Mouse (Mus musculus) left cerebral cortex, postnatal 36 days (tissue): ENCODE results near the gene Pstpip1. TPM values are rescaled to one million over a fixed set of nuclear protein-coding genes. Genes with fewer than 3 reads are reported as not detected.

Experiments used
- DNase-seq, 2 experiments: peaks; one replicate each; pipeline ENCODE4 v3.0.0; 2021 to 2022; ENCODE audit warnings: low spot score in 2 of 2, mixed read lengths in 1 of 2
- intact Hi-C: fragments of 180-260 bp; cut with DNase I; formaldehyde crosslinking; loops from one replicate; pipeline ENCODE4 v1.15.1; 2025
- total RNA-seq, 2 experiments: library from RNA; stranded (reverse); gene quantifications; 2 replicates each; pipeline ENCODE4 v1.2.3; 2021

Pstpip1 gene
- total RNA-seq, 2 experiments from 2014 or later = 1.9 to 2.6 TPM

DNA sequence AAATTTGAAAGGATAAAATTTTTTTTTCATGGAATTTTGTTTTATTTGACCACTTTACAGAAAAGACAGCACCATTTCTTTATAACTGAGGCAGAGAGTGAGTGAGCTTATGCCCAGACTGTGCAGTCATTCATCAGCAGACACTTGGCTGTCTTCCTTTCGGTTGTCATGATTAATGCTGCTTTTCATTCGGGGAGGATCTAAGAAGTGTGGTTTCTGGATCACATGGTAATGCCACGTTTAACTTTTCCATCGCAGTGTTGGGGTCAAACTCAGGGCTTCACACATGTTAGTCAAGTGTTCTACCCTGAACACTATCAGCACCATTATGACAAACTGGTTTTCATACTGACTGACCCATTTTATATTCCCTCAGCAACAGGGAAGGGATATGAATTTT lies 11.3 kb downstream of the Pstpip1 start:
- intact Hi-C loops = no loop called here

DNA sequence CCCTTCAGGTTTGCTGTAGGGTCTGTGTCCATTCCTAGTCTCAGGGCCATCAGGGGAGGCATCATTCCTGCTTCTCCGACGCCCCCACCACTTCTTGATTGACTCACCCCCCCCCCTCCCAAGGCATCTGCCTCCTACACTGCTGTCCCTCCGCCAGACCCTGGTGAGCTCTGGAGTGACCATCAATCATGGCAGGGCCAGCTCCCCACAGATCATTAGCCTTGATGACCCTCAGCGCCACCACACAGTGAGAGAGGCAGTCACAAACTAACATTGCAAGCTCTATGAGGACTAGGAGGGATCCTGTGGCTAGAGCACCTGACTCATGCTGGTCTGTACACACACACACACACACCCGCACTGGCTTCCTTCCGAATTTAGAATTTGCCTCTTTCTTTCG lies 15.2 kb downstream of the Pstpip1 start:
- intact Hi-C loops = no loop called here
- DNase-seq = no peak

More for the DNA sequence above, 11.3 kb downstream of the Pstpip1 start:
- DNase-seq = no peak

DNA sequence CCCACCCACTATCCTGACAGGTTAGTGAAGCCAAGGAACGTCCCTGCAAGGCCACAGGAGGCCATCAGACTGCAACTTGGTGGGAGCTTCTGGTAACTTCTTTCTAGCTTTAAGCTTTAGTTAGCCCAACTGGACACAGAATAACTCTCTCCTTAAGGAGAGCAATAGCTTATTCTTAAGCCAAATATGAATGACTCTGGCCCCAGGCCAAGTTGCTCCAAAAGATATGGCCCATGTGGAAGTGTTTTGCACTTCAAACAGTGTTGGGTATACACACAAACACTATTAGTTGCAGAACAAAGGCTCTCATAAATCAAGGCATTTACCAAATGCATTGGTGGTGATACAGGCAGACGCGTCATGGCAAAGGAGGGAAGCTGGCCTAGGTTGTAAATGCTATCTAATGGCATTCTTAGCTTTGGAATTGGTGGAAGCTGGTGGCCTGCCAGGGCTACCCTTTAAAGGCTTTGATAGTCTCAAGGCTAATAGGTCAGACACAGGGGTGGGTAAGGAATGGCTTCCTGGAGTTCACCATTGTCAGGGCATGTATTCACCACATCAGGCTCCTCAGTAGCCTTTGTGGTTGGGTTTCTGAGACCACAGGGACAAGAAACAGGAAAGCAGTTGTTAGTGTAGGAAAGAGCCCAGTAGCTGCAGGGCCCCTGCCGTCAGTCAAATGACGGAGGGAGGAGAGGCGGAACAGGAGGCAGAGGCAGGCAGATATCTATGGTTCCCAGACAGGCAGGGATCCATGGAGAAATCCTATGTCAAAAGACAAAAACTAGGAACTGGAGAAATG lies 16.7 kb downstream of the Pstpip1 start:
- intact Hi-C loops = no loop called here
- no peak for DNase-seq

DNA sequence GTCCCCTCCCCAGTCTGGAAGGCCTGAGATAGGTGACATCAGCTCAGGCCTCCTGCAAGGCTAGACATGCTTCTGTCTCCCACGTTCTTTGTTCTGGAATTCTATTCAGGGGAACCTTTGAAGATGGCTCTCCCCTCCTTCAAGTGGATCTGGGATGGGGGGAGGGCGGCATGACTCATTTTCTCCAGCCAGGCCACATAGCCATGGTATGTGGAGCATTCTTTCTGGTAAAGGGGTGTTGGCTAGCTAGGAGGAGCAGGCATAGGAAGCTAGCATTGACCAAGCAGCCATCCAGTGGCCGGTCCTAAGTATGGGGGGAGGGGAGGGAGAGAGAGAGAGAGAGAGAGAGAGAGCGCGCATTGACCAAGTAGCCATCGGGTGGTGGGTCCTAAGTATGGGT lies 17.8 kb downstream of the Pstpip1 start:
- intact Hi-C loops = no loop called here

DNA sequence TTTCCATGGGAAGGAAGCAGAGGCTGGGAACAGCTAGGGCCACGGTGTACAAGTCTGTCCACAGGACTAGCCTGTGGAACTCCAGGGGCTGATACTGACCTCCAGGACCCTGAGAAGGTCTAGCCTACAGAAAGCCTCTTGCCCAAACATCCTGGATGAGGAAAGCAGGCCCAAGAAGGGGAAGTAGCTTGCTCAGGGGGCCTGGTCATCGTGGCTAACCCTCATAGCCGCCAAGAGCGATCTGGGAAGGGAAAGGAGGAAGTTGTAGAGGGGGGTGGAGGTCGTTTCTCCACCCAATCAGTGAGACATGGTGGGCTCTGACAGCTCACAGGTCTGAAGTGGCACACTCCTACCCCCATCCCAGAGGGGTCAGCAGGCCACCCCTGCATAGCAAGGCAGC lies 18.4 kb downstream of the Pstpip1 start:
- no peak for DNase-seq

More for the DNA sequence above, 17.8 kb downstream of the Pstpip1 start:
- DNase-seq = no peak

DNA sequence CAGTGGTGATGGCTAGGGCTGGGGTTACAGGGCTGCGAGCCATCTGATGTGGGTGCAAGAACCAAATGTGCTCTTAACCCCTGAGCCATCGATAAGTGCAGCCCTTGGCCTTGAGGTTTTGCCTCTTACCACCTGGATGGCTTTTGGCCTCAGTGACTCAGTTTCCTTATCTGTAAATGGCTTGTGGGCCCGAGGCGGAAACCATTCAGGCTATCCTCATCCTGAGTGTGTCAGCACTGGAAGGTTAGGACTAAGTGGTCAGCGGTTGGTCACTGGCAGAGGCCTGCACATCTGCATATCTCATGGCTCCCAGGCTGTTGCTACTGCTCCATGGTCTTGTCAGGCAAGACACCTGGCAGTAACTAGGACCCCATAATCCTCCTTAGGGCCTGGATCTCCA lies 28.3 kb downstream of the Pstpip1 start:
- no peak for DNase-seq
- intact Hi-C loops = loop anchor here (5.0 kb wide), 1 partner anchor 41 kb away; no protein-coding TSS in a partner anchor

More for the DNA sequence above, 18.4 kb downstream of the Pstpip1 start:
- intact Hi-C loops = no loop called here

DNA sequence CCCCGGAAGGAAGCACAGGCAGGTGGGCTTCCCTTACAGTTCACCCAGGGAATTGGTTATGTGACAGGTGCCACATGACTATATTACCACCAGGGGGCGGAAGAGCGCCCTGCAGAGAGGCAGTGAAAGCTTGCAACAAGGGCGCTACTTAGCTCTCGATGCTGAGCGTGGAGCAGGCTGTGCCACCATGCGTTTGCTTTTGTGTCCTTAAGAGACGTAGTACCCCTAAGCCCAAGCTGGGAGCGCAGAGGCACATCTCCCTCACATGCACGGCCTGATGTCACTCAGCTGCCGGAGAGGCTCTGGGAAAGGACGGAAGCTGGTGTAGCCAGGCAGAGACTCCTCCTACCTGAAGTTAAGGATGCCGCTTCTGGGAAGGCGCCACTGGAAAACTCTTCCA lies 28.8 kb downstream of the Pstpip1 start:
- DNase-seq = peak; percentile 69 to 71
- intact Hi-C loops = loop anchor here (5.0 kb wide), 1 partner anchor 41 kb away; no protein-coding TSS in a partner anchor

DNA sequence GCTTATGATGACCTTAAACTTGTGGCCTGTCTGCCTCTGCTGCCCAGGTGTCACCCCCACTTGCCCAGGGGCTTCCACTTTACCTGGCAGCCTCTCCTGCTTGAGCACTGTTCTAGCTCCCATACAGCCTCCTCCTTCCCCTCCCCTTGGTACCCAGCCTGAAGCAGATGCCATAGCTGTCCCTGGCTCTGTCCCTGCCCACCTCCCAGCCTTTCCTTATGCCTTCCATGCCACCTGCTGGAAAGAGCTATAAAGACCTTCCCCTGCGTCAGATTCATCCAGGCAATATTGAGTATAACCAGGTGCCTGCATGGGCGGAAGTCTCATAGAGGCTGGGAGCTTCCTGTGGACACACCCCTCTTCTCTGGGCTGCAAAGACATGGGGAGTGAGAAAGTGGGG lies 29.9 kb downstream of the Pstpip1 start:
- intact Hi-C loops = loop anchor here (5.0 kb wide), 1 partner anchor 42 kb away; no protein-coding TSS in a partner anchor
- DNase-seq = no peak

DNA sequence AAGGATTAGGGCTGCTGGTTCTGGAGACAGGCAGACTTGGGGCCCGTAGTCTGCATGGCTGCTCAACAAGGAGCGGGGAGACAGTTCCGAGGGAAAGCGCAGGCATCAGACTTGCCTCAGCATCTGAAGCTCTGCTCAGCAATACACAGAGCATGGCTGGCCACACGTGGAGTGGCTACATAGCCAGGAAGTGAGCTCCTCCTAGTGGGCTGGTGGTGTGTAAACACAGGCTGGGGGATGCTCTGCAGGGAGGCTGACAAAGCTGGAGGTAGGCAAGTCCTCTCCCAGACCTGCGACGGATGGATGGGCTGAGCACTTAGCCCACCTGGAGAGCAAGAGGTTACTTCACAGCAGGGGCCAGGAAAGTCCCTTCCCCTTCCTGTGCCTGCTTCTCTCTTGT lies 31.3 kb downstream of the Pstpip1 start:
- intact Hi-C loops = no loop called here
- DNase-seq = peak in 1 of 2 experiments; percentile 54

DNA sequence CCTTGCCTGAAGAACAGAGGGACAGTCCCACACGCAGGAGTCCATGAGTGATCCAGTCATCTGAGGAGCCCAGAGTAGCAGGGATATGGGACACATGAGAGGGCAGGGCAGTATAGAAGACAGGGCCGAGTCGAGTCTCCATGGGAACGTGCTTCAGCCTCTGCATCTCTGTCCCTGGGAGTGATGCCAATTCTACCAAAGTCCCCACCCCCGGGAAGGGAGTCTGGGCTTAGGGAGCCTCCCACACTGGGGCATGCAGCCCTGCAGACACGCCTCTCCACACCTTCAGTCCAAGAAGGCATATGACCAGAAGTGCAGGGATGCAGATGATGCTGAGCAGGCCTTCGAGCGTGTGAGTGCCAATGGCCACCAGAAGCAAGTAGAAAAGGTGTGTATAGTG lies 33.2 kb downstream of the Pstpip1 start:
- peak in 1 of 2 experiments; percentile 48 for DNase-seq
- intact Hi-C loops = no loop called here

DNA sequence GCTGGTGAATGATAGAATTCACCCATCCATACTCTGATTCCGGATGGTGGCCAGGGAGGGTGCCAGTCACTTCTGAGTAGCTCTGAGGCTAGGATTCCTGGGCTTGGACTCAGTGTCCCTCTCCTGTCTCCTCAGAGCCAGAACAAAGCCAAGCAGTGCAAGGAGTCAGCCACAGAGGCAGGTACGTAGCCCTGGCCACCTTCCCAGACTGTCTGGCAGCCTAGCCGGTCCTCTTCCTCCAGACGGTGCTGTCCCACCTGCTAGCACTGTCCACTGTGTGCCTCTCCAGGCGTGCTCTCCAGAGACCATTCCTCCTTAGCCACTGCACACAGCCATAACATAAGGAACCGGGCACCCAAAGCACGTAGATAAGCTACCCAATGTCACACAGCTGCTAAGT lies 33.9 kb downstream of the Pstpip1 start:
- no peak for DNase-seq
- intact Hi-C loops = no loop called here

DNA sequence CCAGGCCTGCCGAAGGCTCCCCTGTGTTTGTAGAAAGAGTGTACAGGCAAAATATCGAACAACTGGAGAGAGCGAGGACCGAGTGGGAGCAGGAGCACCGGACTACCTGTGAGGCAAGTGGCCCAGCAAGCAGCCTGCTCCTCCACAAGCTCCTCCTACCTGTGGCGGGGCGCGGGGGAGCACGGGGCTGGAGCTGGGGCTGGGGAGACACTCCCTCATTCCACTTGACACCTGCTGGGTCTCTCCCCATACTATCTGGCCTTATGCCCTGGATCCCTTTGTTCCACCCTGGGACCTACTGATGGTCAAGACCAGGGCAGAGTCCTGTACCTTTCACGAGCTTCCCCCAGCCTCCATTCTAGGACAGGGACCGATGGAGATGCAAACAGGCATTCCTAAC lies 34.8 kb downstream of the Pstpip1 start:
- DNase-seq = no peak
- intact Hi-C loops = no loop called here

DNA sequence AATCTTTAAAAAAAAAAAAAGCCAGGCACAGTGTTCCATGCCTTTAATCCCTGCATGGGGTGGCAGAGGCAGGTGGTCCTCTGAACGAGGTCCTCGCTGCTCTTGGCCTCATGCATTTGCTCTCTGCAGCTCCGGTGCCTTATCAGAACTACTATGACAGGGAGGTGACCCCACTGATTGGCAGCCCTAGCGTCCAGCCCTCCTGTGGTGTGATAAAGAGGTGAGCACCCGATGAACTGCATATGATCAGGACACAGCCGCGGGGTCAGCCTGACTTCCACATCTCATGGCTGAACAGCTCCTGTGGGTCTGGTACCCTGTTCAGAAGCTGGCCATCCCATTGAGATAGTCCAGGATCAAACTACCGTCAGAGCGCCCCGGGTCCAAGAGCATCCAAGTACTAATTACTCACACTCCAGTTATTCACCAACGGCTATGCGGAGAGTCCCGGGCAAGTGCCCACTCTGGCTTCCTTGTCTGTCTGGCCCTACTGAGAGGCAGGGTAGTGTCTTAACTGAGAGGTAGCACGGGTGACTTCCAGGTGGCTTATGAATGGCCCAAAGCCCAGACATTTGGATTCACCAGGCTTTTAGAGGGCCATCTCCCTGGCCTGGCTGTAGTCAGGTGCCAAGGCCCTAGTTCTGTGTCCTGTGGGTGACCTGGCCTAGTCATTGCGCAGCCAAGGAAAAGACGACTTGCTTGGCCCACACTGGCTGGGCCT lies 36.9 kb downstream of the Pstpip1 start:
- intact Hi-C loops = no loop called here
- no peak for DNase-seq

DNA sequence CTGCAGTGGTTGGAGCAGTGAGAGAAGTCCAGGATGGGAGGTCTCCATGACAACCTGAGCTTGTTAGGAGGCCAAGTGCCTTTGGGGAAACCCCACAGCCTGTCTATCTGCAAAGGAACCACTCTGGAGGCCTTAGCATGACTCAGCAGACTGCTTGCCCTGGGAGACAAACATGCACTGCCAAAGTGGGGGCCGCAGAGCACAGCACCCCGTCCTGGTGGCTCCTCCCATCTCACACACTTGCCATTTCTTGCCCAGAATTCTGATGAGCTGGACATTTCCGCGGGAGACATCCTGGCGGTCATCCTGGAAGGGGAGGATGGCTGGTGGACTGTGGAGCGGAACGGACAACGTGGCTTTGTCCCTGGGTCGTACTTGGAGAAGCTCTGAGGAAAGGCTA lies 38.6 kb downstream of the Pstpip1 start:
- peak in 1 of 2 experiments; percentile 39 for DNase-seq
- intact Hi-C loops = no loop called here

DNA sequence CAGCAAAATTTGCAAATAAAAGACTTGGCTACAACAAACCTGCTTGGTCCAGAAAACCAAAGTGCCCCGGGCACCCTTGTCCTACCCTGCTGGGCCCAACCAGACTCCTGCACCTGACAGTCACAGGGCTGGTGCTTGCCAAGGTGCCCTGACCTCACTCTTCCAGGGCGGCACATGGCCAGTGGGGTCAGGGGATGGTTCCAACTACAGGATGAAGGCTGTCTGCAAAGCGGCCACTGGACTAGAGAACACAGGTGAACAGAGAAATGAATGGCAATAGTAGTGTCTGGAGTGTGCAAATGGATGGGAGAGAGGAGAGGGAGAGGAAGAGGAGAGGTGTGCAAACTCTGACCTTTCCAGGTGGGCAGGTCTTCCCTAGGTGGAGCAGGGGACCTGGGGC lies 40.2 kb downstream of the Pstpip1 start:
- no peak for DNase-seq
- intact Hi-C loops = no loop called here

DNA sequence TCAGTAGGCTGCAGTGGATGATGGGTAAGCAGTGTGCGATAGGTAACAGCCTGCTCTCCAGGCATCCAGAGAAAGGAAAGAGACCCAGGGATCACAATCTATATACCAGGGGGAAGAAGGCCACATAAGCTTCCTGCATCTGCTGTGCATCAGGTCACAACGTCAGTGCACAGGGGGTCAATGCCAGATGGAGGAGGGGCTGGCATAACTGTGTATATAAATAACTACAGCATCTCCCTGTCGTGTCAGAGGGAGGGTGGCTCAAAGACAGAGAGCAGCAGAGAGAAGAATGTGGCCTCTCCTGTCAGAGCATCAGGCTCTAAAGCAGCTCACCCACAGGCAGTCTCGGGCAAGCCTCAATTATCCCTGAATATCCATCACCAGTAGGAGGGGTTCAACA lies 40.8 kb downstream of the Pstpip1 start:
- DNase-seq = no peak
- intact Hi-C loops = no loop called here

DNA sequence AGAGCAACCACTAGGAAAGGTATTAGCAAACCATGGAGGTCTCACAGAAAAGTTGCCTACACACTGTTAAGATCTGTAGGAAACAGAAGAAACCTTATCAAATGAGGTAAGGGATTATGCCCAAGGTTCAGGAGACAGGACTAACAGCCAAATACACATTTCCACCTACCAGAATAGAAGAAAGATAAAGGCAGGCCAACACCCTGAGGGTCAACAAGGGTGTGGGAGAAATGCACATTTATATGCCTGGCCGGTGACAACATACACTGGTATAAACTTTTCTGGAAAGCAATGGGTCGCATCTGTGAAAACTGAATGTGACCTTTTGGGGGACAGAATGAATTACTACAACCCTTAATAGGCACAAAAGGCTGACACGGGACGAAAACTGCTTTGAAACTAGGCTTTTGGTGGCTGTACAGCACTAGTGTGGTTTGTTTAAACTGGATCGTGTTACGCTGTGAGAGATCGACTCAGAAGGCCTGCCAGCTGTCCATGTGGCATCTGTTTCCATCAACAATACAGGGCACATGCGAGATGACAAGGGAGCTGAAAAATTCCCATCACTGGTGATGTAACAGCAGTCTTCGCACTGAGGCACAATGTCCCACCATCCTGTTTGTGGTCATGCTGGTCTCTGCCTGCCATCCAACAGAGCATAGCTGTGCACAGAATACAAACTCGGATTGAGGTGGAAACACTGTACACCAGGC lies 42.2 kb downstream of the Pstpip1 start:
- DNase-seq = no peak

DNA sequence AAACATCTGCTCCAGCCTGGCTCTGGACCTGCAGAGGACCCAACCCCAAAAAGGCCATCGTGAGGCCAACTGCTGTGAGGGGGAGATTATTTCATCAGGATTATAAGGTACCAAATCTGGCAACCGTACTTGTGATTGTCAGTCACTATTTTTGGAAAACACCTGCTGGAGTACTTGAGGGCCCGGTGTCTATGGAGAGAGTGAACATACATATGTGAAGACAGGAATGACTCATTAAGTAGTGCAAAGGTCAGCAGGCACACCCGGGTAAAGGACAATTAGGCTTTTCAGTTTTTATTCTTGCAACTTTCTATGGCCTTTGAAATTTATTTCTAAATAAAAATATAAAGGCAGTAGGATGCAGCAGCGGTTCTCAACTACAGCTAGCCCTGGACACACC lies 44.2 kb downstream of the Pstpip1 start:
- intact Hi-C loops = no loop called here
- no peak for DNase-seq

More for the DNA sequence above, 42.2 kb downstream of the Pstpip1 start:
- intact Hi-C loops = no loop called here

DNA sequence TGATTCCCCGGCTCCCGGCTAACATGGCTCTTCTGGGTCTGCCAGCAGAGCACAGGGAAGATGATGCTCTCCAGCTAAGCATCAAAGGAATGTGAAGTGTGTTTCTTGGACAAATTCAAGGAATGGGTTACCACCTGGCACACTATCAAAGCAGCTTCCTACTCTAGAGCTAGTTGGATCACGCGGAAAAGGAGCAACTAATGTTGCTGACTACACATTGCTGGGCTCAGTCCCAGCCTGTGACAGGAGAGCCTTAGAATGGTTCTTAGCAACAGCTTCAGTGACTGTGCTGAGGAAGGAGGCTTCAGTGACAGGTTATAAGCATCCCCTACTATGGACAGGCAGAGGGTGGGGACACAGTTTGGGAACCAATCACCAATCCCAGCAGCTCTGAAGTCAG lies 44.9 kb downstream of the Pstpip1 start:
- DNase-seq = no peak
- intact Hi-C loops = no loop called here

DNA sequence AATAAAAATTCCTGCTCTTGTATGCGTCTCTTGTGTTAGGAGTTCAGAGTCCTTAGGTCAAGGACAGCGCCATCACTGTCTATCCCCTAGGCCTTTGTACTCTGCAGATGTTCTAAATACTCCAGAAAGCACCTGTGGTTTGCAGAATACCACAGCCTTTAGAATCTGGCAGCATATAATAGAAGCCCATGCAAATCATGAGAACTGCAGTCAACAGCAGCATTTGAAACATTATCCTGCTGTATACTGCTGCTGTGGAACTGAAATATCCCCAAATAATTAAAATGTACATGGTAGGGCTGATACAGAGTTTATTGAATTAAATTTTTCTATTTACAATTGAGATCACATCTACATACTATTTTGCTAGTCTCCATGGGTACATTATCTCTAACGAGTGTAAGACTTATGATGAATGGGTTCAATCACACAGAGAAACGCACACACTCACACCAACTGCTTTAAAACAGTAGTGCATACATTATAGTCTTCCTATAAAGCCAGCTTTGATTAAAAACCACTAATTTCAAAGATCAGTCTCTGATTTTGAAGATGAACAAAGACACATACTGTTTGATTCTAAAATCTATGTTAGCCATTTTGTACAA lies 45.9 kb downstream of the Pstpip1 start:
- intact Hi-C loops = no loop called here
- DNase-seq = no peak
